8 mouse cellular contexts compared by ENCODE assay signal in the genomic region with DNA sequence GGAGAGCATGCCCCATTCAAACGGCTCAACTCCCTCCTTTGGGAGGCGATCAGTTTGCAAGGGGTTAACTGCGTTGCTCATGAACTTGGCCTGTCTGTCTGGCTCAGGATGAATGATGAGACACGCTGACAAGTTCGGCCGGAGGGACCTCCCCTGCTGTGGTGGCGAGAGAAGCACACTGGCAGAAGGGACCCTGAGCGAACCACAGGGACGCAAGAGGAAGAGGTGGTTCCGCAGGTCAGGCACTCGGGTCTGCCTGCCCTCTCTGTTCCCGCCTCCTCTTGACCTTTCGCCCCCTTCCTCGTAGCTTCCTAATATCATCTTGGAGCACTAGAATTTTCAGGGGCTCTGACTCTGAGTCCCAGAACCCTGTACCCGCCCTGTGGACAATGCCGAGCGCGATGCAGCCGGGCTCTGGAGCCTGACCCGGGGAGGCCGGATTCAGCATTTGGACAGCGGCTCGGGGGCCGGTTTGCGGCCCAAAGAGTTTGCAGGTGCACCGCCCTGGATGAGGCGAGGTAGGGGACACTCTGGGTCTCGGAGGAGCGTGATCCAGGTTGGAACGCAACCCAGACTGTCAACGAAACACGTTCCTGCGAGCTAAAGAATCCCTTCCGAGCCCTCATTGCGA. TPM values are rescaled to one million over a fixed set of nuclear protein-coding genes. Genes with fewer than 3 reads are reported as not detected.
A peak's percentile ranks its signal among the peaks of the same experiment; 100 is the strongest.
DNase-seq lines count a peak whose midpoint lies in the region; ATAC-seq and TF ChIP-seq lines count a peak whose summit lies in the region.

No protein-coding gene starts in this region.

- peak; percentile 47 for DNase-seq in gastrocnemius, postnatal 14 days
- no peak for DNase-seq in gastrocnemius, postnatal 25 days
- DNase-seq in urinary bladder, postnatal 36 days (ENCODE audit: low spot score in 2 of 2): peak; percentile 13 to 22
- no peak for DNase-seq in urinary bladder, postnatal 10 days (ENCODE audit: low spot score)
- DNase-seq in kidney, postnatal 4 days: peak; percentile 83 to 84

- H3K27ac ChIP-seq in forebrain, embryonic 12.5 days: peak overlapping the region; percentile 100

- H3K79me2 ChIP-seq in myocyte (ENCODE audit: control insufficient read depth, insufficient read depth): no peaks in the 10 kb centered on the region

- H3ac ChIP-seq in myocyte (ENCODE audit: control insufficient read depth, insufficient read length): no peak overlapping the region

- TF ChIP-seq POLR2A in myocyte (IDR thresholded peaks at IDR 0.05; ENCODE audit: insufficient read length, low read depth): no peak

- H3K4me3 ChIP-seq in forebrain, embryonic 12.5 days (replicated peaks): peak overlapping the region; percentile 95
- H3K4me3 ChIP-seq in myocyte: no peak overlapping the region

- peaks cover 20% of the 10 kb centered on the region for H3K36me3 ChIP-seq in forebrain, embryonic 12.5 days (replicated peaks)
- H3K36me3 ChIP-seq in myocyte (ENCODE audit: control insufficient read depth, insufficient read depth): no peaks in the 10 kb centered on the region

- peak; percentile 34 for ATAC-seq in forebrain, embryonic 12.5 days (ENCODE audit: low FRiP score)
- ATAC-seq in activated CD4-positive, CD25-positive, alpha-beta regulatory T cell, adult 4 months: no peak

- intact Hi-C loops in gastrocnemius, postnatal 14 days (cut with DNase I; ENCODE audit: low total_unique reads): loop anchor here (5.0 kb wide), 1 partner anchor 48 kb away; no protein-coding TSS in a partner anchor

- peak overlapping the region; percentile 94 for H3K4me2 ChIP-seq in forebrain, embryonic 12.5 days
- H3K4me2 ChIP-seq in myocyte (ENCODE audit: low read depth): no peak overlapping the region

- WGBS in forebrain, embryonic 12.5 days: under 1% methylated on average over 34 of the region's 35 CpGs

- H3K27me3 ChIP-seq in forebrain, embryonic 12.5 days: peaks cover 52% of the 10 kb centered on the region; the same call in 1 of the 2 replicates
- peaks cover 67% of the 10 kb centered on the region for H3K27me3 ChIP-seq in myocyte (ENCODE audit: control insufficient read depth, insufficient read depth, insufficient read length)

- H3K9ac ChIP-seq in forebrain, embryonic 12.5 days: peak overlapping the region; percentile 100

- H3K4me1 ChIP-seq in forebrain, embryonic 12.5 days: peaks cover 71% of the 10 kb centered on the region

- no peaks in the 10 kb centered on the region for H3K9me3 ChIP-seq in forebrain, embryonic 12.5 days

TF ChIP-seq in myocyte, 11 proteins besides CTCF, POLR2A, EP300 and RAD21:
- TF ChIP-seq CEBPB (IDR thresholded peaks at IDR 0.05; ENCODE audit: insufficient read depth, poor library complexity, severe bottlenecking): no peak
- TF ChIP-seq REST (IDR thresholded peaks at IDR 0.05; ENCODE audit: insufficient read depth, insufficient read length): peak; percentile 65

RNA-seq across cellular contexts. Expression of a gene that starts 32.9 kb away (rescaled TPM):
- 10 to 100 TPM; 28.8 to 33.0 TPM for total RNA-seq in gastrocnemius, postnatal 14 days (2021)
- total RNA-seq in gastrocnemius, postnatal 25 days (2021): 10 to 100 TPM; 33.8 to 34.3 TPM
- polyA plus RNA-seq in forebrain, embryonic 12.5 days (2016; fragmentation: Nextera tagmentation; extraction: Ambion mirVana): 41.7 and 45.1 TPM in 2 replicates
- 30.9 TPM for polyA plus RNA-seq in myocyte (2012; fragmentation: generic; extraction: Trizol)
- polyA plus RNA-seq in activated CD4-positive, CD25-positive, alpha-beta regulatory T cell, adult 4 months (2017; shearing (Covaris generic)): 10 to 100 TPM; 22.5 to 23.1 TPM

Comparison
In these comparisons a context has a peak if more than half of its experiments do, and no peak if none do; other contexts are left out.
1. DNase-seq: peak in gastrocnemius, postnatal 14 days (single experiment), urinary bladder, postnatal 36 days (2 of 2) and kidney, postnatal 4 days (2 of 2); none in gastrocnemius, postnatal 25 days (single experiment) and urinary bladder, postnatal 10 days (single experiment).